Mouse (Mus musculus) brain, embryonic 14.5 days (tissue): ENCODE data around the gene Lingo1. TPM values are rescaled to one million over a fixed set of nuclear protein-coding genes. Genes with fewer than 3 reads are reported as not detected.
A peak's percentile ranks its signal among the peaks of the same experiment; 100 is the strongest.

Source experiments
- DNase-seq: peaks from one replicate; pipeline ENCODE4 v3.0.0-alpha.2; 2011; ENCODE audit warnings: low read depth
- CTCF ChIP-seq: fragments of 200-500 bp; IDR thresholded peaks from 2 replicates; pipeline ENCODE4 v1.5.1; 2012; ENCODE audit warnings: inconsistent platforms, mild to moderate bottlenecking, moderate library complexity, borderline replicate concordance; ENCODE audit not compliant: insufficient read depth, insufficient read length; ENCODE audit errors: extremely low read depth
- POLR2A ChIP-seq: fragments of 200-500 bp; IDR thresholded peaks from 2 replicates; pipeline ENCODE4 v1.6.1; 2012; ENCODE audit warnings: mild to moderate bottlenecking, inconsistent platforms, borderline replicate concordance; ENCODE audit not compliant: poor library complexity, insufficient read depth, insufficient read length, severe bottlenecking; ENCODE audit errors: extremely low read depth
- polyA plus RNA-seq: library from polyadenylated mRNA; depleted of rRNA; stranded (reverse); fragments of >200 nt; gene quantifications from 2 replicates; pipeline ENCODE4 v1.2.3, GENCODE M21; 2012; rRNA removed

Gene Lingo1
- polyA plus RNA-seq = 143 and 205 TPM in 2 replicates

- DNase-seq = peak; percentile 79
- TF ChIP-seq CTCF (no peak), POLR2A (no peak)
Measured at GRCm38 (mm10) chr9:56795721-56796655, at the start of gene Lingo1. Lingo1 (minus strand) TSS chr9:56796468.

- TF ChIP-seq CTCF (no peak), POLR2A (no peak)
- DNase-seq = peak; percentile 63
Measured at GRCm38 (mm10) chr9:56844644-56845043, 48.4 kb upstream of the Lingo1 start.

- DNase-seq = peak; percentile 75
- TF ChIP-seq POLR2A (no peak), CTCF (peak; percentile 90)
Measured at GRCm38 (mm10) chr9:56843679-56844188, 47.5 kb upstream of the Lingo1 start.

- peak; percentile 45 for DNase-seq
- TF ChIP-seq CTCF (no peak), POLR2A (no peak)
Measured at GRCm38 (mm10) chr9:56842303-56842719, 46.0 kb upstream of the Lingo1 start.

- no peak for DNase-seq
- TF ChIP-seq CTCF (no peak), POLR2A (no peak)
Measured at GRCm38 (mm10) chr9:56841864-56842263, 45.6 kb upstream of the Lingo1 start.

GRCm38 (mm10) chr9:56840721-56841120 lies 44.5 kb upstream of the Lingo1 start:
- DNase-seq = peak; percentile 66
- no peak for TF ChIP-seq CTCF
- TF ChIP-seq POLR2A = no peak

- TF ChIP-seq CTCF = no peak
- DNase-seq = no peak
Measured at GRCm38 (mm10) chr9:56835152-56835551, 38.9 kb upstream of the Lingo1 start.

GRCm38 (mm10) chr9:56832900-56833299 lies 36.6 kb upstream of the Lingo1 start:
- DNase-seq = no peak
- TF ChIP-seq CTCF (no peak), POLR2A (no peak)

- DNase-seq = no peak
- TF ChIP-seq POLR2A (no peak), CTCF (no peak)
Measured at GRCm38 (mm10) chr9:56831904-56832303, 35.6 kb upstream of the Lingo1 start.

GRCm38 (mm10) chr9:56830162-56830561 lies 33.9 kb upstream of the Lingo1 start:
- TF ChIP-seq CTCF = no peak
- peak; percentile 95 for DNase-seq

- no peak for TF ChIP-seq CTCF
- TF ChIP-seq POLR2A = no peak
- no peak for DNase-seq
Measured at GRCm38 (mm10) chr9:56828841-56829240, 32.6 kb upstream of the Lingo1 start.

- DNase-seq = peak; percentile 75
- TF ChIP-seq POLR2A (no peak), CTCF (no peak)
Measured at GRCm38 (mm10) chr9:56828146-56828545, 31.9 kb upstream of the Lingo1 start.

GRCm38 (mm10) chr9:56825476-56826213 lies 29.4 kb upstream of the Lingo1 start:
- TF ChIP-seq CTCF (no peak), POLR2A (no peak)
- DNase-seq = peak; percentile 51
